Mouse (Mus musculus) lung, embryonic 15.5 days (tissue): Measurements from ENCODE around the gene Tnfrsf8. TPM values are rescaled to one million over a fixed set of nuclear protein-coding genes. Genes with fewer than 3 reads are reported as not detected.
A peak's percentile ranks its signal among the peaks of the same experiment; 100 is the strongest.
"Not testable (repeated sequence)": the region's sequence is repeated elsewhere in the genome, so short reads cannot be mapped to it uniquely, and the experiment has no call there.

Experiments used
- ATAC-seq: fragments of 200-750 bp; cut with Nextera tagmentation; 2 replicates; pipeline ENCODE4 v1.8.0; 2017; ENCODE audit warnings: moderate number of reproducible peaks, borderline replicate concordance; ENCODE audit not compliant: low FRiP score, low TSS enrichment; ENCODE audit errors: extremely low read depth
- H3K27ac ChIP-seq: fragments of 300-500 bp; sonication (generic); 2 replicates; pipeline ENCODE4 v1.5.1; 2015; ENCODE audit warnings: moderate library complexity, mild to moderate bottlenecking, inconsistent platforms
- H3K27me3 ChIP-seq: fragments of 300-500 bp; sonication (generic); 2 replicates; pipeline ENCODE4 v1.6.1; 2015; ENCODE audit warnings: inconsistent platforms
- H3K36me3 ChIP-seq: fragments of 300-500 bp; sonication (generic); 2 replicates; pipeline ENCODE4 v1.6.1; 2015; ENCODE audit warnings: inconsistent platforms
- H3K4me1 ChIP-seq: fragments of 300-500 bp; sonication (generic); 2 replicates; pipeline ENCODE4 v1.6.1; 2015; ENCODE audit warnings: inconsistent platforms
- H3K4me2 ChIP-seq: fragments of 300-500 bp; sonication (generic); 2 replicates; pipeline ENCODE4 v1.6.1; 2015; ENCODE audit warnings: inconsistent platforms, mild to moderate bottlenecking, moderate library complexity
- H3K4me3 ChIP-seq: fragments of 300-500 bp; sonication (generic); 2 replicates; pipeline ENCODE4 v1.5.1; 2015; ENCODE audit warnings: mild to moderate bottlenecking, inconsistent platforms
- H3K9ac ChIP-seq: fragments of 300-500 bp; sonication (generic); 2 replicates; pipeline ENCODE4 v1.6.1; 2015; ENCODE audit warnings: inconsistent platforms
- H3K9me3 ChIP-seq: fragments of 300-500 bp; sonication (generic); 2 replicates; pipeline ENCODE4 v1.6.1; 2016; ENCODE audit warnings: inconsistent platforms
- WGBS: fragments of 180-500 bp; shearing (Covaris S2); methylation state at CpG from one replicate; pipeline ENCODE4 v1.1.7; 2015; 5-methylcytosine and 5-hydroxymethylcytosine counted together
- polyA plus RNA-seq: library from polyadenylated mRNA; unstranded; fragments of >200 nt; fragmentation: Nextera tagmentation; extraction: Ambion mirVana; gene quantifications from 2 replicates; pipeline ENCODE4 v1.2.1, GENCODE M21; 2015

The Tnfrsf8 gene
- polyA plus RNA-seq, 1 experiment from 2014 or later = 0.98 TPM

GRCm38 (mm10) chr4:145323631-145324030 lies 8.7 kb upstream of the Tnfrsf8 start:
- no peaks in the 10 kb centered on the region for H3K27me3 ChIP-seq
- no peaks in the 10 kb centered on the region for H3K36me3 ChIP-seq
- no peak overlapping the region for H3K9ac ChIP-seq
- no peak overlapping the region for H3K4me2 ChIP-seq
- 60% methylated on average over 3 of the region's 3 CpGs for WGBS
- no peak overlapping the region for H3K4me3 ChIP-seq
- H3K27ac ChIP-seq = no peak overlapping the region
- no peaks in the 10 kb centered on the region for H3K9me3 ChIP-seq
- no peaks in the 10 kb centered on the region for H3K4me1 ChIP-seq
- ATAC-seq = no peak

- 76% methylated on average over 8 of the region's 8 CpGs for WGBS
- no peaks in the 10 kb centered on the region for H3K27me3 ChIP-seq
- H3K9ac ChIP-seq = no peak overlapping the region
- H3K9me3 ChIP-seq = no peaks in the 10 kb centered on the region
- H3K36me3 ChIP-seq = no peaks in the 10 kb centered on the region
- ATAC-seq = no peak
- H3K4me1 ChIP-seq = no peaks in the 10 kb centered on the region
- H3K4me3 ChIP-seq = no peak overlapping the region
- H3K4me2 ChIP-seq = no peak overlapping the region
- H3K27ac ChIP-seq = no peak overlapping the region
Observed at GRCm38 (mm10) chr4:145322995-145323627, 8.1 kb upstream of the Tnfrsf8 start.

- 81% methylated on average over 5 of the region's 5 CpGs for WGBS
- H3K27ac ChIP-seq = no peak overlapping the region
- no peak overlapping the region for H3K9ac ChIP-seq
- H3K36me3 ChIP-seq = no peaks in the 10 kb centered on the region
- H3K27me3 ChIP-seq = no peaks in the 10 kb centered on the region
- H3K4me2 ChIP-seq = no peak overlapping the region
- no peaks in the 10 kb centered on the region for H3K9me3 ChIP-seq
- no peak for ATAC-seq
- no peaks in the 10 kb centered on the region for H3K4me1 ChIP-seq
- no peak overlapping the region for H3K4me3 ChIP-seq
Observed at GRCm38 (mm10) chr4:145322211-145322610, 7.2 kb upstream of the Tnfrsf8 start.

DNA sequence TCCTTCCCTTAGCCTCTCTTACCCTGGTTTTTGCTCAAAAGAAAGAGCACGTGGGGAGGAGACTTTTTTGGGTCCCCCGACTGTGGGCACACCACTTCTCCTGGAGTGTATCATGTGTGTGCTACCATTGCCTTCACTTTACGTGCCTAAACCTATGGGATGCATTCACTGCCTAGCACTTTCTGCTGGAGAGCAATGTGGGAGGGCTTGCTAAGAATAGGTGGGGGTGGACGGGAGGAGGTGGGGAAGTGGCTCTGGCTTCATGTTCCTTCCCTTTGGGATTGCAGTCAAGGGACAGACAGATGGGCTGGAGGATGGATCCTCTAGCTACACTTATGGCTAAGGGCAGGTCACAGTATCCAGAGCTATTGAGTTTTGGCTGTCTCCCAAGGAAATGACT lies 5.7 kb upstream of the Tnfrsf8 start:
- Histone ChIP-seq H3K27me3 (peaks cover under 1% of the 10 kb centered on the region; the same call in 1 of the 2 replicates), H3K27ac (no peak overlapping the region), H3K4me2 (no peak overlapping the region), H3K9ac (no peak overlapping the region), H3K4me3 (no peak overlapping the region), H3K4me1 (no peaks in the 10 kb centered on the region), H3K36me3 (no peaks in the 10 kb centered on the region), H3K9me3 (no peaks in the 10 kb centered on the region)
- ATAC-seq = no peak
- WGBS = 62% methylated on average over 4 of the region's 4 CpGs

DNA sequence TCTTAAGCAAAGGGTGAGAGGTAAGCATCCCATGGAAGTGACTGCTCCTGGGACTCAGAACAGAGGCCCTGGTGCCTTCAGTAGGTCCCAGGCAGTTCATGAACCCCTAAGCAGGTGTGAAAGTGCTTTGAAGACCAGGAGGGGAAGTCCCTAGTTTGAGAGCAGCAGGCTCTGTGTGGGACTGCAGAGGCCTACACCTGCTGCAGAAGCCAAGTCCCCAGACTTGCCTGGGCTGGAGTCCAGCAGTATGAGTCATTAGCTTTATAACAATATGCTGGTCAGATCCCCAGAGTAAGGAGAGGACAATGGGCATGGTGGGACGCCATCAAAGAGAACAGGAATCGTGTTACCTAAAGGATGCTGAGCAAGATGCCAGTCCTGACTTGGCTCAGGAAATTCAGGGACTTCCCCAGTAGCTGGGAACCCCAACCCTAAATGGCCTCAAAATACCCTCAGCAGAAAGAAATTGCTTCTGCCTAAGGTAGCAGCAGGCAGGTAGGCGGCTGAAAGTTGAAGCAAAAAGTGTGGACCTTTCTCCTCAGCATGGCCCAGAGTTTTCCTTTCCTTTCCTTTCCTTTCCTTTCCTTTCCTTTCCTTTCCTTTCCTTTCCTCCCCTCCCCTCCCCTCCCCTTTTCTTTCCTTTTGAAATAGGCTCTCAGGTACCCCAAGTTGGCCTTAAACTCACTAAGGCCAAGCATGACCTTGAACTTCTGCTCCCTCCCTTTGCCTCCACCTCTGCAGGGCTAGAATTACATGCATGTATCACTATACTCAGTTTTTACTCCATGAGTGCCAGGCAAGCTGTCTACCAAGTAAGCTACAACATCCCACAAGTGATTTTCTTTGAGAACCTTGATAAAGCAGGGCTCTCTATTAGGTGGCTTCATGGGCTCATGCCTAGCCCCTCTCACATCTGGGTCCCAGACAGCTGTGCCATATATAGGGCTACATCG lies 4.6 kb upstream of the Tnfrsf8 start:
- 72% methylated on average over 4 of the region's 4 CpGs for WGBS

GRCm38 (mm10) chr4:145316708-145317107 lies 1.7 kb upstream of the Tnfrsf8 start:
- no peaks in the 10 kb centered on the region for H3K4me1 ChIP-seq
- H3K9ac ChIP-seq = no peak overlapping the region
- no peak overlapping the region for H3K27ac ChIP-seq
- H3K4me2 ChIP-seq = no peak overlapping the region
- no peak for ATAC-seq
- no peaks in the 10 kb centered on the region for H3K36me3 ChIP-seq
- WGBS = 80% methylated on average over 5 of the region's 5 CpGs
- no peak overlapping the region for H3K4me3 ChIP-seq
- H3K27me3 ChIP-seq = peaks cover 19% of the 10 kb centered on the region
- no peaks in the 10 kb centered on the region for H3K9me3 ChIP-seq

More for the DNA sequence above, 4.6 kb upstream of the Tnfrsf8 start:
- no peaks in the 10 kb centered on the region for H3K4me1 ChIP-seq
- H3K9me3 ChIP-seq = no peaks in the 10 kb centered on the region
- H3K27ac ChIP-seq = no peak overlapping the region
- H3K9ac ChIP-seq = no peak overlapping the region
- peak; percentile 67; the same call in 1 of the 2 replicates for ATAC-seq
- H3K4me2 ChIP-seq = no peak overlapping the region
- H3K36me3 ChIP-seq = no peaks in the 10 kb centered on the region
- no peak overlapping the region for H3K4me3 ChIP-seq
- H3K27me3 ChIP-seq = peaks cover 11% of the 10 kb centered on the region

DNA sequence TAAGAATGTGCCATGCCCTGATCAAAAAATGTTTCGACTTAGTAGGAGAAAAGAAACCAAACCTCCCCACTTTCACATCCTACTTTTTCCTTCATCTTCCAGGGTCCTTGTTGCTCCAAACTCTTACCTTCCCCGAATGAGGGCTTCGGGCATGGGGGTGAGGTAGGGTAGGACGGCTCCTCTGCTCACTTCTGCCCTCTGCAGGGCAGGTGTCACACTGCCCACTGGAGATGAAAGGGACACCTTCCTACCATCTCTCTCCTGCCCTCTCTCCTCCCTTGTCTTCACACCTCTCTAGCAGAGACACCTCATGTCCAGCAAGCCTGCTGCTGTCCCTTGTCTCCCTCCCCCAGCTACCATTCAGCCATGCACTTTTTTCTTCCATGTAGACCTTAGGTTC lies 998 bp downstream of the Tnfrsf8 start:
- H3K4me2 ChIP-seq = no peak overlapping the region
- no peak overlapping the region for H3K9ac ChIP-seq
- peaks cover 19% of the 10 kb centered on the region for H3K27me3 ChIP-seq
- no peak for ATAC-seq
- no peaks in the 10 kb centered on the region for H3K4me1 ChIP-seq
- no peaks in the 10 kb centered on the region for H3K9me3 ChIP-seq
- no peak overlapping the region for H3K27ac ChIP-seq
- no peak overlapping the region for H3K4me3 ChIP-seq
- H3K36me3 ChIP-seq = no peaks in the 10 kb centered on the region
- WGBS = 73% methylated on average over 4 of the region's 4 CpGs

DNA sequence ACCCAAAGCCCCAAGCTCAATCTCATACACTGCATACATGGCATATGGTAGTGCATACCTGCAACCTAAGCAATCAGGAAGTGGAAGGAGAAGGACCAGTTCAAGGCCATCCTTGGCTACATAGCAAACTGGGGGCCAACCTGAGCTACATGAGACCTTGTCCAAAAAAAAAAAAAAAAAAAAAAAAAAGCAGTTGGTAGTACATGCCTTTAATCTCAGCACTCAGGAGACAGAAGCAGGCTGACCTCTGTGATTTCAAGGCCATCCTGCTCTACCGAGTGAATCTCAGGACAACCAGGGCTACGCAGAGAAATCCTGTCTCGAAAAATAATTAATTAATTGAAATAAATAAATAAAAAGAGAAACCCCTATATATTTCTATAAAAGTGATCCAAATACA lies 1.7 kb downstream of the Tnfrsf8 start:
- Histone ChIP-seq H3K4me3 (no peak overlapping the region), H3K9ac (no peak overlapping the region), H3K36me3 (no peaks in the 10 kb centered on the region), H3K9me3 (no peaks in the 10 kb centered on the region), H3K27me3 (peaks cover 19% of the 10 kb centered on the region), H3K4me1 (no peaks in the 10 kb centered on the region), H3K27ac (no peak overlapping the region), H3K4me2 (no peak overlapping the region)
- WGBS = 67% methylated on average over 3 of the region's 3 CpGs
- ATAC-seq = no peak

DNA sequence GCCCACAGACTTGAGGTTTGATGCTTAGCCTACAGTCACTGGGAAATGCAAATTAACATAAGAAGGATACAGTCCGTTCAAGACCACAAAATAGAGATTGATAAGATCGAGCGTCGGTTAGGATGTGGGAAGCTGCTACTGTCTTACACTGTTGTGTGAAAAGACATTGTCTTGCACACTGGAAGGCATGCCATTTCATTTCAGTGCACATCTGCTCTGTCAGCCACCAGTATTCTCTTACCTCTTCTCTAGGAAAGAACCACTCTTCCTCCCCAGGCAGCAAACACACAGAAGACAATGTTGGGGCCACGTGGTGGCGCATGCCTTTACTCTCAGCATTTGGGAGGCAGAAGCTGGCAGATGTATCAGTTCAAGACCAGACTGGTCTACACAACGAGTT lies 2.4 kb downstream of the Tnfrsf8 start:
- no peaks in the 10 kb centered on the region for H3K36me3 ChIP-seq
- H3K4me3 ChIP-seq = no peak overlapping the region
- H3K4me2 ChIP-seq = no peak overlapping the region
- no peaks in the 10 kb centered on the region for H3K9me3 ChIP-seq
- no peak overlapping the region for H3K9ac ChIP-seq
- WGBS = 65% methylated on average over 7 of the region's 7 CpGs
- no peak for ATAC-seq
- no peak overlapping the region for H3K27ac ChIP-seq
- peaks cover 19% of the 10 kb centered on the region for H3K27me3 ChIP-seq
- H3K4me1 ChIP-seq = no peaks in the 10 kb centered on the region

DNA sequence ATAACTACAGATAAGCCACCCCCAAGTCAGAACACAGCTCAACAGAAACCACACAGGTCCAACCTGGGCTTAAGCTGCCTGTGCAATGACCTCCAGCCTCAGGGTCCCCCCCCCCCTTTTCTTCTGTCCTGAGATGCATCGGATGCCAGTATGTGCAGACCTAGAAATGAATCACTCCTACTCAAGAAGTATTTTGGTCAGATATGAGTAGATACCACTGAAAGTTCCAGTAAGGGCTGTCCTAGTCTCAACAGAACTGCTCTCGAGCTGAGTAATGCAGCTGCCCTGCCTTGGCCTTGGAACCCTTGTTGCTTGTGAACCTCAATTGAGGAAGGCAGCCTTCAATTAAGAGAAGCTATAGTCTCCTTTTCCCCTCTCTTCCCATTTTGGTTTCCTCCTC lies 4.1 kb downstream of the Tnfrsf8 start:
- Histone ChIP-seq H3K4me2 (no peak overlapping the region), H3K9me3 (no peaks in the 10 kb centered on the region), H3K9ac (no peak overlapping the region), H3K27ac (no peak overlapping the region), H3K27me3 (peaks cover 19% of the 10 kb centered on the region), H3K4me3 (no peak overlapping the region), H3K36me3 (no peaks in the 10 kb centered on the region), H3K4me1 (no peaks in the 10 kb centered on the region)
- ATAC-seq = no peak
- WGBS = 75% methylated on average over 2 of the region's 2 CpGs

GRCm38 (mm10) chr4:145306422-145306821 lies 8.5 kb downstream of the Tnfrsf8 start:
- Histone ChIP-seq H3K4me2 (no peak overlapping the region), H3K9me3 (no peaks in the 10 kb centered on the region), H3K9ac (no peak overlapping the region), H3K27ac (no peak overlapping the region), H3K4me1 (no peaks in the 10 kb centered on the region), H3K4me3 (no peak overlapping the region), H3K27me3 (no peaks in the 10 kb centered on the region), H3K36me3 (no peaks in the 10 kb centered on the region)
- no peak for ATAC-seq
- 31% methylated on average over 4 of the region's 4 CpGs for WGBS

DNA sequence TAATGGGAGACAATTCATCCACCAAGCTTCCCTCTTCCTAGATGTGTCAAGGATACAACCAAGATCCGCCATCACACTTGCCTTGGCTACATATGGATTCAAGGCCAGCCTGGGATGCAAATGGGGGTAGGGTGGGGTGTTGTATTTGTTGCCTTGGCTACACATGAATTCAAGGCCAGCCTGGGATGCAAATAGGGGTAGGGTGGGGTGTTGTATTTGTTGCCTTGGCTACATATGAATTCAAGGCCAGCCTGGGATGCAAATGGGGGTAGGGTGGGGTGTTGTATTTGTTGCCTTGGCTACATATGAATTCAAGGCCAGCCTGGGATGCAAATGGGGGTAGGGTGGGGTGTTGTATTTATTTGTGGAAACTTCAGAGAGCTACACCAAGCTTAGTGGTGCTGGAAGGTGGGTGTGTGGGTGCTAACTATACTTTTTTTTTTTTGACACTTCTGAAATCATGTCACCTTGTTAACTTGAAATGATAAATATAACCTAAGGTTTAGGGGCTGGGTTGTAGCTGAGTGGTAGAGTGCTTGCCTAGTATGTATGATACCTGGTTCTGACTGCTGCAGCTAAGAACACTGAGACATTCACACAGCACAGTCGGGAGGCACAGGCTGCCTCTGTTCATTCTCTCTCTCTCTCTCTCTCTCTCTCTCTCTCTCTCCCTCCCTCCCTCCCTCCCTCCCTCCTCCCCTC lies 9.2 kb downstream of the Tnfrsf8 start:
- not testable (repeated sequence) for H3K36me3 ChIP-seq, ATAC-seq, H3K4me2 ChIP-seq, H3K4me3 ChIP-seq, H3K27me3 ChIP-seq, H3K9me3 ChIP-seq, H3K9ac ChIP-seq, H3K27ac ChIP-seq, H3K4me1 ChIP-seq
- 51% methylated on average over 2 of the region's 2 CpGs for WGBS
